Mouse (Mus musculus) thymus, adult 2 months (tissue): ENCODE data around the gene Gm42421.

Source experiments
- CTCF ChIP-seq: fragments of 200-500 bp; IDR thresholded peaks from 2 replicates; pipeline ENCODE4 v1.5.1; 2012; ENCODE audit warnings: mild to moderate bottlenecking, control low read depth, low read length, moderate library complexity, borderline replicate concordance; ENCODE audit not compliant: control insufficient read depth, poor library complexity, insufficient read depth; ENCODE audit errors: extremely low read depth
- POLR2A ChIP-seq: fragments of 200-500 bp; IDR thresholded peaks from 2 replicates; pipeline ENCODE4 v1.6.1; 2012; ENCODE audit warnings: mild to moderate bottlenecking, low read length, control low read depth, moderate library complexity; ENCODE audit not compliant: control insufficient read depth, poor library complexity, insufficient read depth; ENCODE audit errors: extremely low read depth

DNA sequence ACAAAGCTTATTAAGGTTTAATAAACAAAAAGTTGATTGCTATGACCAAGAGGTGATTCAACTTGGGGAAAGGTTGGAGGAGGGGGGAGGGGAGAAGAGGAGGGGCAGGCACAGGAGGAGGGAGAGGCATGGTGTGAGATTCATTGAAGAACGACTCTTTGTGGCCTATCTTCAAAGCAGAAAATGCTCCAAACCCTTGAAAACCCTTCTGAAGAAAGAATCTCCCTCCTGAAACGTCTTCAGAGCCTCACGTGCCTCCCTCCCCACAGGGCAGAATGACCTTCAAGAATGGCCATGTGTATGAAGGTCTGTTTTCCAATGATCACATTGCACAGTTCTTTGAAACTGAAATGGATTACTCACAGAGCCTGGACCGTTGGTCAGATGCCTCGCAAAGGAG, 22.0 kb downstream of the Gm42421 start:
- no peak for TF ChIP-seq POLR2A
- TF ChIP-seq CTCF, result no peak
